Mouse (Mus musculus): Measurements from ENCODE around the gene Paqr6. TPM values are rescaled to one million over a fixed set of nuclear protein-coding genes. Genes with fewer than 3 reads are reported as not detected.
A peak's percentile ranks its signal among the peaks of the same experiment; 100 is the strongest.

Gene Paqr6
- polyA plus RNA-seq (2012; rRNA removed) (7.8 and 8.7 TPM in 2 replicates), polyA plus RNA-seq (2014; fragmentation: Nextera tagmentation; extraction: Ambion mirVana) (4.1 and 6.6 TPM in 2 replicates)

GRCm38 (mm10) chr3:88364337-88364736 lies at the start of gene Paqr6:
Gene Paqr6, plus strand, starts transcription at chr3:88364584.
- WGBS (ENCODE audit: insufficient replicate concordance): 3% methylated on average over 16 of the region's 16 CpGs
- peak; percentile 69 to 76 (median 70) for DNase-seq (ENCODE audit: low read depth in 3 of 3, low spot score in 3 of 3)
- TF ChIP-seq EP300 (IDR thresholded peaks at IDR 0.05; ENCODE audit: low read depth) (no peak), CTCF (IDR thresholded peaks at IDR 0.05; ENCODE audit: low read depth) (no peak)
- Histone ChIP-seq H3K9me3 (ENCODE audit: control insufficient read depth, low read length) (no peaks in the 10 kb centered on the region), H3K27me3 (ENCODE audit: control insufficient read depth, insufficient read depth, low read length) (peaks cover 17% of the 10 kb centered on the region), H3K4me3 (ENCODE audit: insufficient read depth in 1 of 2, low read depth in 2 of 2, low read length in 2 of 2) (peak within 1 kb of the TSS; percentile 54 to 58), H3K36me3 (replicated peaks; ENCODE audit: control insufficient read depth, insufficient read depth, low read depth) (peaks cover 32% of the 10 kb centered on the region), H3K4me2 (ENCODE audit: low read depth) (peak within 1 kb of the TSS; percentile 73), H3K9ac (replicated peaks) (peak within 1 kb of the TSS; percentile 52), H3K4me1 (replicated peaks; ENCODE audit: control insufficient read depth in 2 of 2, insufficient read depth in 2 of 2, low read length in 1 of 2) (peaks cover 32 to 37% of the 10 kb centered on the region in 2 experiments), H3K27ac (peak within 1 kb of the TSS; percentile 89)
- ATAC-seq (ENCODE audit: insufficient read depth): peak; percentile 67

DNA sequence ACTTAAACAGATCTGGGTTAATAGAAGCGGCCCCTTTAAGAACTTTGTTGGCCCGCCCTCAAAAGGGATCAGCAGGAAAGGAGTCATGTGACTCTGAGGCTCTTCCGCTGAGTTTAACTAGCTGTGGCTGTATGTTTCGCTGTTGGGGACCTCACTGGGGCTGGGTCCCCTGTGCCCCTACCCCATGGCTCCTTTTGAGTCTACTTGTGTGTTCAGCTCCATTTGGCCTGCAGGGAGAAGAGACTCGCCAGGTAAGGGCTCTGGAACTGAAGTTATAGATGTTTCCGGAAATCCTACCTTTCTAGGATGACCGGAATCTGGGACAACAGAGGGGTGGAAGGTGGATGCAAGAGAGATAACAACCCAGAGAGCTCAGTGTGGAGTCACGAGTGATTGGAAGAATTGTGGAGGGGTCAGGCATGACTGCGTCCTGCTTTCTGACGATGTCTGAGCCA lies 39.4 kb upstream of the Paqr6 start, which contains the start of gene Glmp:
Gene Glmp, plus strand, starts transcription at position 73 of the 455 bp plus-strand sequence.
- peak within 1 kb of the TSS; percentile 42 for H3K27ac ChIP-seq
- peaks cover 25% of the 10 kb centered on the region for H3K36me3 ChIP-seq (replicated peaks; ENCODE audit: control insufficient read depth, insufficient read depth, low read depth)
- peak within 1 kb of the TSS; percentile 80 for H3K4me2 ChIP-seq (ENCODE audit: low read depth)
- no peaks in the 10 kb centered on the region for H3K27me3 ChIP-seq (ENCODE audit: control insufficient read depth, insufficient read depth, low read length)
- no peak for TF ChIP-seq CTCF (IDR thresholded peaks at IDR 0.05; ENCODE audit: low read depth)
- TF ChIP-seq EP300 (IDR thresholded peaks at IDR 0.05; ENCODE audit: low read depth): no peak
- H3K4me1 ChIP-seq (replicated peaks; ENCODE audit: control insufficient read depth in 2 of 2, insufficient read depth in 2 of 2, low read length in 1 of 2): peaks cover 0 to 6% of the 10 kb centered on the region in 2 experiments; a peak in 3 of 4 replicates
- peak within 1 kb of the TSS; percentile 83 for H3K9ac ChIP-seq (replicated peaks)
- 2% methylated on average over 10 of the region's 10 CpGs for WGBS (ENCODE audit: insufficient replicate concordance)
- H3K9me3 ChIP-seq (ENCODE audit: control insufficient read depth, low read length): no peaks in the 10 kb centered on the region
- peak; percentile 79 for ATAC-seq (ENCODE audit: insufficient read depth)
- peak; percentile 60 to 63 (median 60) for DNase-seq (ENCODE audit: low read depth in 3 of 3, low spot score in 3 of 3)
- H3K4me3 ChIP-seq (ENCODE audit: insufficient read depth in 1 of 2, low read depth in 2 of 2, low read length in 2 of 2): peak within 1 kb of the TSS; percentile 80 to 97

GRCm38 (mm10) chr3:88328956-88329355 lies 35.4 kb upstream of the Paqr6 start:
- ATAC-seq (ENCODE audit: insufficient read depth): no peak
- H3K4me2 ChIP-seq (ENCODE audit: low read depth): no peak overlapping the region
- TF ChIP-seq CTCF (IDR thresholded peaks at IDR 0.05; ENCODE audit: low read depth) (no peak), EP300 (IDR thresholded peaks at IDR 0.05; ENCODE audit: low read depth) (no peak)

DNA sequence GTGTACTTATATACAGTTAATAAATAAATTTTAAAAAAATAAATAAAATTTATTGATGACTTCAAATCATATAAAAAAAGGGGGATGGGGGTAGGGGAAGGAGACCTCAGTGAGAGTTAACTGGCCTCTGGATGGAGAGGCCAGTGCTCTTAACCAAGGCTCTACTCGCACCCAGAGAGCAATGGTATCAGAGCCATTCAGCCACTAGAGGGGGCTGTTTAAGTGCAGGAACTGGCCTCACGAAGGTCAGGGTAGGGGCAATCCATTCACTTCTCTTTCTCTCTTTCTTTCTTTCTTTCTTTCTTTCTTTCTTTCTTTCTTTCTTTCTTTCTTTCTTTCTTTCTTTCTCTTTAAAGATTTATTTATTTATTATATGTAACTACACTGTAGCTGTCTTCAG lies 33.1 kb upstream of the Paqr6 start:
- Histone ChIP-seq H3K36me3 (replicated peaks; ENCODE audit: control insufficient read depth, insufficient read depth, low read depth) (no peaks in the 10 kb centered on the region), H3K27ac (no peak overlapping the region), H3K4me1 (replicated peaks; ENCODE audit: control insufficient read depth in 2 of 2, insufficient read depth in 2 of 2, low read length in 1 of 2) (peaks cover 11 to 14% of the 10 kb centered on the region in 2 experiments), H3K9ac (replicated peaks) (no peak overlapping the region), H3K27me3 (ENCODE audit: control insufficient read depth, insufficient read depth, low read length) (no peaks in the 10 kb centered on the region), H3K9me3 (ENCODE audit: control insufficient read depth, low read length) (no peaks in the 10 kb centered on the region), H3K4me3 (ENCODE audit: insufficient read depth in 1 of 2, low read depth in 2 of 2, low read length in 2 of 2) (no peak overlapping the region), H3K4me2 (ENCODE audit: low read depth) (no peak overlapping the region)
- DNase-seq (ENCODE audit: low read depth in 3 of 3, low spot score in 3 of 3): peak; percentile 56 to 60 (median 57)
- ATAC-seq (ENCODE audit: insufficient read depth): no peak
- WGBS (ENCODE audit: insufficient replicate concordance): 15% methylated on average over 2 of the region's 2 CpGs
- TF ChIP-seq CTCF (IDR thresholded peaks at IDR 0.05; ENCODE audit: low read depth) (peak; percentile 91), EP300 (IDR thresholded peaks at IDR 0.05; ENCODE audit: low read depth) (no peak)

More at GRCm38 (mm10) chr3:88328956-88329355, 35.4 kb upstream of the Paqr6 start:
- Histone ChIP-seq H3K36me3 (replicated peaks; ENCODE audit: control insufficient read depth, insufficient read depth, low read depth) (no peaks in the 10 kb centered on the region), H3K4me1 (replicated peaks; ENCODE audit: control insufficient read depth in 2 of 2, insufficient read depth in 2 of 2, low read length in 1 of 2) (peaks cover 0 to 8% of the 10 kb centered on the region in 2 experiments; a peak in 3 of 4 replicates), H3K9ac (replicated peaks) (no peak overlapping the region), H3K9me3 (ENCODE audit: control insufficient read depth, low read length) (no peaks in the 10 kb centered on the region), H3K27ac (no peak overlapping the region), H3K27me3 (ENCODE audit: control insufficient read depth, insufficient read depth, low read length) (no peaks in the 10 kb centered on the region), H3K4me3 (ENCODE audit: insufficient read depth in 1 of 2, low read depth in 2 of 2, low read length in 2 of 2) (no peak overlapping the region)
- 67% methylated on average over 5 of the region's 5 CpGs for WGBS (ENCODE audit: insufficient replicate concordance)
- no peak for DNase-seq (ENCODE audit: low read depth in 3 of 3, low spot score in 3 of 3)

DNA sequence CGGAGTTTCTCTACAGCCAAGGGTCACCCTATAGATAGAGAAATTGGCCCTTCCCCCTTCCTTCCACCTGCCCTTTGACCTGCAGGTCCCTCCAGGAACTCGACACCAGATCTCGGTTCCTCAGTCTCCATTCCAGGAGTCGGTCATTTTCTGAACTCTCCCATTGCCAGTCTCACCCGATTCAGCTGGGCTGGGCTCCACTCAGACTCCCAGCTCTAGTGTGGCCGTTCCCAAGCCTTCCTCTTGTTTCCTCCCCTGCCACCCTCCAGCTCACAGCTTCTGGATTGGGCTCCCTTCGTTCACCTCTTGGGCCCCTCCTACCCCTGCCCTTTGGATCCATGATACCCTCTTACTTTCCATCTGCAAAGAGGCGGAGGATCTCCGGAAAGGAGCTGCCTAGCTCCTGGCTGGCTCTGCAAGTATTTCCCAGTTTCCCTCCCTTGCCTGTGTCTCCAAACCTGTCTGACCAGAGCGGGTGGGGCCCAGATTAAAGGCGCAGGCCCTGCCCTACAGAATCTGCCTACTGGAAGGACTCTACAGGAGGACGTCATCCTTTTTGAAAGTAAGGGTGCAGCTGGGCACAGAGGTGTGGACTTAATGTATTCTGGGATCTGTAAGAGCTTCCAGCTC lies 30.2 kb upstream of the Paqr6 start:
- Histone ChIP-seq H3K9ac (replicated peaks) (peak overlapping the region; percentile 86), H3K4me2 (ENCODE audit: low read depth) (peak overlapping the region; percentile 94), H3K27me3 (ENCODE audit: control insufficient read depth, insufficient read depth, low read length) (no peaks in the 10 kb centered on the region), H3K4me3 (ENCODE audit: insufficient read depth in 1 of 2, low read depth in 2 of 2, low read length in 2 of 2) (peak overlapping the region in 1 of 2 experiments; percentile 78; a peak in 2 of 4 replicates), H3K27ac (peak overlapping the region; percentile 97), H3K36me3 (replicated peaks; ENCODE audit: control insufficient read depth, insufficient read depth, low read depth) (no peaks in the 10 kb centered on the region), H3K4me1 (replicated peaks; ENCODE audit: control insufficient read depth in 2 of 2, insufficient read depth in 2 of 2, low read length in 1 of 2) (peaks cover 32% of the 10 kb centered on the region in 2 experiments), H3K9me3 (ENCODE audit: control insufficient read depth, low read length) (no peaks in the 10 kb centered on the region)
- TF ChIP-seq EP300 (IDR thresholded peaks at IDR 0.05; ENCODE audit: low read depth): no peak
- no peak for TF ChIP-seq CTCF (IDR thresholded peaks at IDR 0.05; ENCODE audit: low read depth)
- 54% methylated on average over 12 of the region's 12 CpGs for WGBS (ENCODE audit: insufficient replicate concordance)
- ATAC-seq (ENCODE audit: insufficient read depth): no peak
- DNase-seq (ENCODE audit: low read depth in 3 of 3, low spot score in 3 of 3): peak in 1 of 3 experiments; percentile 47
